Mouse (Mus musculus) 416B (cell line): ENCODE data around the gene Rras.

Experiments used
- DNase-seq: peaks from one replicate; pipeline ENCODE4 v3.0.0; 2011; ENCODE audit warnings: low read depth

Rras gene

DNA sequence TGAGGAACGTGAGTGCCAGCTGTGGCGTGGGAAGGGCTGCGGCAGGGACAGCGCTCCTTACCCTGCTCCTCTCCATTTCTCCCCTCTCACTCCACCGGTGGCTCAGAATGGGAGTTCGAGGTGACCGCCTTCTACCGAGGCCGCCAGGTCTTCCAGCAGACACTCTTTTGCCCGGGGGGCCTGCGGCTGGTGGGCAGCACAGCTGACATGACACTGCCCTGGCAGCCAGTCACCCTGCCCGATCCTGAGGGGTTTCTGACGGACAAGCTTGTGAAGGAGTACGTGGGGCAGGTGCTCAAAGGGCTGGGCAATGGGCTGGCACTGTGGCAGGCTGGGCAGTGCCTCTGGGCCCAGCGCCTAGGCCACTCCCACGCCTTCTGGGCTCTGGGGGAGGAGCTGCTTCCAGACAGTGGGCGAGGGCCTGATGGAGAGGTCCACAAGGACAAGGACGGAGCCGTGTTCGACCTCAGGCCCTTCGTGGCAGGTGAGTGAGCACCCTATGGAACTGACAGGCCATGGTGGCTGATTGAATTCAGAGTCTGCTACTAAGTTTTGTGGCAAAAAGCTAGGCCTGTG is 17.1 kb upstream of the Rras start:
- DNase-seq, result no peak

DNA sequence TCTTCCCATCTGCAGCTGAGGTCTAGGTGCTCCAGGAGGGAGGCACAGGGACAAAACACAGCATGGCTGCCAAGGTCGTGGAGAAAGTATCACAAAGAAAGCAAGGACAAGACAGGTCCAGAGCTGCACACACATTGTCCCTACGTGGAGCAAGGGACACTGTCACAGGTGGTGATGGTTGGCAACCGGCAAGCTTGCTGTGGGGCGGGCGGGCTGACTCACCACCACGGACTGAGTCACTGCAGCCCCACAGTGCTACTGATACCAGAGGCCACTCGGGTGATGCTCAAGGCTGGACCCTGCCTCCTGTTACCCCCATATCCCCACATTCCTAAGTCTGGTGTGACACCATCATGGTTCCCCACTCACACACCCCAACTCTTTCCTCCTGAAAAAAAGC is 15.3 kb upstream of the Rras start:
- peak; percentile 62 for DNase-seq

DNA sequence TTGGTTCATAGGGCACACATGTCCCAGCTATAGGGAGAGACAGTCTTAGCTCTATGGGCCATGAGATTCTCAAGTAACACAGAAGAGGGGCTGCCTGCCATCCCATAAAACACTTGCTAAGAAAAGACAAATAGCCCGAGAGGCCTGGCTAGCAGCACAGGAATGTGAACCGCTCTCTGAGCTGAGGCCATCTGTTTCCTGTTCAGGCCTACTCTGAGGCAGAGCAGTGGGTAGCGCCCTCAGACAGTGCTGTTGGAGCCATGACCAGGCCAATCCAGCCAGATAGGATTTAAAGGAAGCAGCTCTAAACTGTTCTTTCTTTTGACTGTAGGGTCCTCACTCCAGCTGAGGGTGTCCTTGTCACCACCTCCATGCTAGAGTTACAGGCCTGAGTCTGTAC is 13.2 kb upstream of the Rras start:
- DNase-seq, result peak; percentile 52

GRCm38 (mm10) chr7:45005321-45005992 is 12.3 kb upstream of the Rras start:
- no peak for DNase-seq

DNA sequence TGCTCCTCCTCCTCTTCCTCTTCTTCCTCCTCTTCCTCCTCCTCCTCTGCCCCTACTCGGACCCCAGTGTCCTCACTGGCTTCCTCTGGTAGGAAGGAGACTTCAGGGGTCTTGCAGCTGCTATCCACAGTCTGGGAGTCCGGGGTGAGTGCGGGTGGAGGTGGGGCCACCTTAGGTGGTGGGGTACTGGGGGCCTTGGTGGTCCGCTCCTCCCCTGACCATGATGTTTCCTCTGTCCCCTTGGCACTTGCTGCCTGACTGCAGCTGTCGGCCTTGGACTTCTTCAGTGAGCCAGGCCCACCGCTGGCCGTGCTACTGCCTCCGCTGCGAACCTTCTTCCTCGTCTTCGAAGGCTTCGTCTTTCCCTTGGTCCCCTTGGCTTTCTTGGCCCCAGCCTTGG is 11.3 kb upstream of the Rras start:
- DNase-seq, result no peak

GRCm38 (mm10) chr7:45007141-45007540 is 10.6 kb upstream of the Rras start:
- DNase-seq, result no peak

- no peak for DNase-seq
Observed at GRCm38 (mm10) chr7:45007846-45008245, 9.9 kb upstream of the Rras start.

- no peak for DNase-seq
Observed at GRCm38 (mm10) chr7:45008411-45008810, 9.3 kb upstream of the Rras start.

- DNase-seq, result no peak
Observed at GRCm38 (mm10) chr7:45012011-45012410, 5.8 kb upstream of the Rras start.

GRCm38 (mm10) chr7:45012824-45013223 is 4.9 kb upstream of the Rras start:
- no peak for DNase-seq

GRCm38 (mm10) chr7:45013366-45014095 is 4.2 kb upstream of the Rras start:
- no peak for DNase-seq

GRCm38 (mm10) chr7:45014096-45014451 is 3.7 kb upstream of the Rras start:
- no peak for DNase-seq

DNA sequence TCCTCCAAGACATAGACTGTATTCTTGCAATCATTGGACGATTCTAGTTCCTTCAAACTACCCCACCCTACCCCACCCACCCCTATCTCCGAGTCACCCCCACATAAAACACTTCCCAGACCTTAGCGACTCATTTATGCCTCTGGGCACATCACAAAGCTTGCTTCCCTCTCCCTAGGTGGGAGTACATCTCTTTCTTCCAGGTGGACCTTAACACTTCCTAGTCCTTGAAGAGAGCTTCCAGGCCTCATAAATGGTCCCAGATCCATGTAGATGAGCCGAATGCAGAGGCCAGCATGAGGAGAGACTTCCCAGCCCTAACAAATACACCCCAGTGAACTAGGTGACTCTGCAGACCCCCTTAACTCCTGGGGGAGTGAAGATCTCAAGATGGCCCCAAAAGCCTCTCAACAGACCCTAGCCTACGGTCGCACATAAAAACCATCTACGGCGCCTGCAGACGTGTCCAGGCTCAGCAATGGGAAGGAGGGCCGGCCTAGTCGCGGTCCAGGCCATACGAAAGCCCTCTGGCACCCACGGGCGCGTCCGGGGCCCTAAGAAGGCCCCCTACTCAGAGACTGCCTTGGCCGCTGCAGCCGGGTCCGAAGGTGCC is 2.3 kb upstream of the Rras start:
- peak; percentile 45 for DNase-seq

GRCm38 (mm10) chr7:45015957-45016612 is 1.7 kb upstream of the Rras start, which contains the start of gene Scaf1:
Gene Scaf1, minus strand, starts transcription at chr7:45016363.
- DNase-seq, result peak; percentile 100

DNA sequence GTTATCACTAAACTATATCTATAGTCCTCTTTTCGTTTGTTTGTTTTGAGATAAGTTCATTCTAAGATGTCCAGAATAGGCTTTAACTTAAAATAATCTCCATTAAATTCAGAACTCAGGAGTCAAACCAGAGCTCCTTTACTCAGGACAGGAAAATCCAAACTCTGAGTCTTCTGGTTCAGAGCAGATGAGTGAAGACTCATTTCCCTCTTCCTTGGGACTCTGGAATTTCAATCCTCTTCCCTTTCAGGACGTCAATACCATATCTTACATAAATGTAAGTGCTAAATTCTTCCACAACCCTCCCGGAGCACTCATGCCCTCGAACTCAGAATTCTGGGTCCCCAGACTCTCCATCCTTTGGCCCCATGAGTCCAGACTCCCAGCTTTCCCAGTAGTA is 1.0 kb upstream of the Rras start:
- no peak for DNase-seq

DNA sequence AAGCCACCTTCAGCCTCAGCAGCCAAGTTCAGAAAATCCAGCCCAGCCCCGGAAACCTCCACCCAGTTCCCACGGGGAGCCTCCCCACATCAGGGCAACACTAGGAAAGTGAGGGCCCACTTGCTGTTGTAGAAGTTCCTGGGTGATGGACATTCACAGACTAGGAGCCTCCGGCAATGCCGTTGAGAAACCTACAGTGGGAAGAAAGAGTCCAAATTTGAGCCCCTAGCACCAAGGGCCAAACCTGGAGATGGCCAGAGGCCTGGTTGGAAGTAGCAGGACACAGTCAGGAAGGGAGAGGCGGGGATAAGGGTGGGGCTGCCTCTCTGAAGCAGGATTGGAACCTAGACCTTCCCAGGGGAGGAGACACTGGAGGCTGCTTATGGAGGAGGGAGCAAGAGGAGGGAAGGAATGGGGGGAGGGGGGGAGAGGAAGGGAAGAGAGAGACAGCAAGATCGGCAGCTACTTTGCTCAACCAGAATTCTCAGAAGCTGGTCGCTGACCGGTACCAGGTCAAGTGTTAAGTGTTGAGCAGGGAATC is 1.3 kb downstream of the Rras start:
- DNase-seq, result no peak

DNA sequence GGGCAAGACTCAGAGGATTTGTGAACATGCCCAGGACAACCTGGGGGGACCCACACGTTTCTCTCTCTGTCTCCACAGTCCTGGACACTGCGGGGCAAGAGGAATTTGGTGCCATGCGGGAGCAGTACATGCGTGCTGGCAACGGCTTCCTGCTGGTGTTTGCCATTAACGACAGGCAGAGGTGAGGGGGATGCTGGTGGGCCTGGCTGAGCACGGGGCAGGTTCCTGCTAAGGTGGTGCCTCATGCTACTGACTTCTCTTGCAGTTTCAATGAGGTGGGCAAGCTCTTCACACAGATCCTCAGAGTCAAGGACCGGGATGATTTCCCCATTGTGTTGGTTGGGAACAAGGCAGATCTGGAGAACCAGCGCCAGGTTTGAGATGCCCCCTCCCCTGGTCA is 2.5 kb downstream of the Rras start:
- DNase-seq, result no peak

DNA sequence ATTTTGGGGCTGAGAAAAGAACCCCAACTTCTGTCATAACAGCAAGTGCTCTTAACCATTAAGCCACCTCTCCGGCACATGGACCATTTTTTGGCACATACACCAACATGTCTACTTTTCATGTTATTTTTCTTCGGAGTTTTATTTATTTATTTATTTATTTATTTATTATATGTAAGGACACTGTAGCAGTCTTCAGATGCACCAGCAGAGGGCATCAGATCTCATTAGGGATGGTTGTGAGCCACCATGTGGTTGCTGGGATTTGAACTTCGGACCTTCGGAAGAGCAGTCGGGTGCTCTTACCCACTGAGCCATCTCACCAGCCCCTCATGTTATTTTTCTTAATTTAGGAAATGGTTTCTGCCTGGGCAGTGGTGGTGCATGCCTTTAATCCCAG is 6.0 kb downstream of the Rras start:
- DNase-seq, result peak; percentile 41

GRCm38 (mm10) chr7:45024281-45025248 is 6.8 kb downstream of the Rras start:
- peak; percentile 61 for DNase-seq

DNA sequence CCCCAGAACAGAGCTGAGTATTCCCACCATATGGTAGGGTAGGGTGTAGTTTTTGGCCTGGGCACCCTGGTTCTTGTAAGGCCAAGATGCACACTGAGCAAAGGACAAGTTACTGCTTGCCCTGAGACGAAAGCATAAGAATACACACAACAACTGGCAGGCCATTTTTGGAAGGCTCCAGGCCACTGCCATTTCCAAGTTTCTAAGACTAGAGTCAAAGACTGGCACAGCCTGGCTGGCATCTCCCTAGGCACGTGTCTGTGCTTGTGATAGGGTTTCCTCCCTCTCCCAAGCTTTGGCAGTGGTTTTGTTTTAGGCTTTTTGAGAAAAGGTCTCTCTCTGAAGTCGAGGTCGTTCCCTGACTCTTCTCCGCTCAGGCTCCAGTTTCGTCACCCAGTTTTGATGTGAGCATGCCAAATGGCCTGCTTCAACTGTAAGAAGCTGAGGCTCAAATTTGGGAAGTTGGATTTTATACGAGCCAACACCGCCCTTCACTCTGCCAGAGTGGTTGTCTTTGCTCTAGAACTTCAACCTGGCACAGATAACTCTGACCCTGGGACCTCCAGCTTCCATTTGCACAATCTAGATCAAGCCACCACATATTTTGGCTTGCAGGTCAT is 8.0 kb downstream of the Rras start:
- DNase-seq, result no peak

- no peak for DNase-seq
Observed at GRCm38 (mm10) chr7:45026256-45026655, 8.5 kb downstream of the Rras start.
